In genomic region chr12:101815796-101816195, GRCm38 (mm10) we compare ENCODE assay signal across 22 mouse cellular contexts. TPM values are rescaled to one million over a fixed set of nuclear protein-coding genes. Genes with fewer than 3 reads are reported as not detected.
DNase-seq lines count a peak whose midpoint lies in the region; ATAC-seq and TF ChIP-seq lines count a peak whose summit lies in the region.
"Had no signal": no experiment of that assay in that cellular context is flagged by ENCODE, and none has a peak within 500 bp of the region (broad histone marks: within the 10 kb centered on the region; RNA-seq: fewer than 3 reads in every experiment).

No protein-coding gene starts in this region.

- H3K27me3 ChIP-seq in intestine, postnatal 0 days (replicated peaks; ENCODE audit: control insufficient read depth, insufficient read depth, low read length): 0 out of 2 replicates have a peak, but pooled peaks cover 4% of the 10 kb centered on the region
- no peaks in the 10 kb centered on the region for H3K27me3 ChIP-seq in intestine, embryonic 16.5 days (replicated peaks; ENCODE audit: control insufficient read depth, insufficient read depth, low read length)
- no peaks in the 10 kb centered on the region for H3K27me3 ChIP-seq in liver, adult 2 months (ENCODE audit: control insufficient read depth, insufficient read depth, low read length)
- peaks cover 14% of the 10 kb centered on the region; the same call in 1 of the 2 replicates for H3K27me3 ChIP-seq in liver, postnatal 0 days (ENCODE audit: insufficient read depth, low read length)
- H3K27me3 ChIP-seq: heart, embryonic 15.5 days had no signal

- TF ChIP-seq CTCF in intestine, postnatal 0 days (IDR thresholded peaks at IDR 0.05; ENCODE audit: low read depth): no peak
- TF ChIP-seq CTCF in liver, adult 2 months (IDR thresholded peaks at IDR 0.05; ENCODE audit: low read depth, low read length): no peak
- TF ChIP-seq CTCF in liver, postnatal 0 days (IDR thresholded peaks at IDR 0.05; ENCODE audit: low read depth): no peak

- H3K36me3 ChIP-seq in intestine, postnatal 0 days (ENCODE audit: control insufficient read depth, insufficient read depth): no peaks in the 10 kb centered on the region
- no peaks in the 10 kb centered on the region for H3K36me3 ChIP-seq in intestine, embryonic 16.5 days (ENCODE audit: control insufficient read depth, insufficient read depth, low read length)
- H3K36me3 ChIP-seq in liver, adult 2 months (ENCODE audit: control insufficient read depth, insufficient read depth, low read length): no peaks in the 10 kb centered on the region
- no peaks in the 10 kb centered on the region for H3K36me3 ChIP-seq in liver, postnatal 0 days (replicated peaks; ENCODE audit: insufficient read depth, low read length)
- H3K36me3 ChIP-seq: heart, embryonic 10.5 days; heart, embryonic 15.5 days; hindbrain, embryonic 12.5 days; hindbrain, embryonic 15.5 days had no signal

- intact Hi-C loops in heart, postnatal 14 days (cut with DNase I): no loop called here

- no peak overlapping the region for H3K4me3 ChIP-seq in intestine, postnatal 0 days (ENCODE audit: low read depth, low read length)
- H3K4me3 ChIP-seq in intestine, embryonic 16.5 days (ENCODE audit: low read length): no peak overlapping the region
- H3K4me3 ChIP-seq in liver, adult 2 months (ENCODE audit: insufficient read depth, low read depth, low read length): no peak overlapping the region
- H3K4me3 ChIP-seq in liver, postnatal 0 days (ENCODE audit: low read depth, low read length): no peak overlapping the region
- H3K4me3 ChIP-seq: heart, adult 2 months; heart, embryonic 10.5 days; hindbrain, embryonic 12.5 days; hindbrain, embryonic 15.5 days had no signal

- no peak overlapping the region for H3K9ac ChIP-seq in intestine, postnatal 0 days (ENCODE audit: low read depth, low read length)
- no peak overlapping the region for H3K9ac ChIP-seq in intestine, embryonic 16.5 days (ENCODE audit: low read depth, low read length)
- no peak overlapping the region for H3K9ac ChIP-seq in liver, adult 2 months (ENCODE audit: low read depth, low read length)
- H3K9ac ChIP-seq in liver, postnatal 0 days (replicated peaks): no peak overlapping the region
- H3K9ac ChIP-seq: forebrain, postnatal 0 days; heart, embryonic 15.5 days; hindbrain, embryonic 12.5 days; hindbrain, embryonic 15.5 days had no signal

- H3K27ac ChIP-seq in intestine, postnatal 0 days (ENCODE audit: low read depth, low read length): no peak overlapping the region
- H3K27ac ChIP-seq in intestine, embryonic 16.5 days (ENCODE audit: low read length): no peak overlapping the region
- no peak overlapping the region for H3K27ac ChIP-seq in liver, adult 2 months (replicated peaks; ENCODE audit: insufficient read depth, low read depth, low read length)
- no peak overlapping the region for H3K27ac ChIP-seq in liver, postnatal 0 days (ENCODE audit: low read depth)
- H3K27ac ChIP-seq: gastrocnemius, adult 2 months; heart, adult 2 months; heart, embryonic 10.5 days; heart, embryonic 15.5 days; hindbrain, embryonic 12.5 days; hindbrain, embryonic 15.5 days had no signal

- ATAC-seq in intestine, postnatal 0 days: 0 out of 2 replicates have a peak, but pooled peaks have one; percentile 23
- no peak for ATAC-seq in intestine, embryonic 16.5 days
- no peak for ATAC-seq in liver, postnatal 0 days
- ATAC-seq: activated CD4-positive, CD25-positive, alpha-beta regulatory T cell, adult 4 months; forebrain, embryonic 14.5 days; forebrain, postnatal 0 days had no signal

- TF ChIP-seq EP300 in liver, postnatal 0 days (IDR thresholded peaks at IDR 0.05; ENCODE audit: low read depth): no peak

- WGBS in intestine, postnatal 0 days: 70% methylated on average over 6 of the region's 6 CpGs
- WGBS in intestine, embryonic 16.5 days: 78% methylated on average over 6 of the region's 6 CpGs
- WGBS in liver, adult 2 months: 45% methylated on average over 6 of the region's 6 CpGs
- 65% methylated on average over 6 of the region's 6 CpGs for WGBS in liver, postnatal 0 days (ENCODE audit: insufficient replicate concordance)

- DNase-seq in heart, adult 11 months: peak; percentile 74
- DNase-seq in heart, postnatal 14 days: no peak
- DNase-seq in liver, adult 2 months (ENCODE audit: extremely low read depth, low read depth, low spot score): peak; percentile 77
- no peak for DNase-seq in liver, postnatal 0 days
- DNase-seq: adrenal gland, postnatal 10 days; adrenal gland, postnatal 36 days; cerebellum, adult 18-20 months; cerebellum, adult 9-10 months; cerebellum, postnatal 14 days; forebrain, postnatal 0 days; gastrocnemius, adult 2 months; gastrocnemius, postnatal 14 days; heart, adult 2 months had no signal

- no peak for TF ChIP-seq POLR2A in liver, adult 2 months (IDR thresholded peaks at IDR 0.05; ENCODE audit: extremely low read depth, insufficient read depth, low read length)

- H3K4me2 ChIP-seq in intestine, postnatal 0 days (replicated peaks; ENCODE audit: low read depth): no peak overlapping the region
- H3K4me2 ChIP-seq in intestine, embryonic 16.5 days (ENCODE audit: low read depth, low read length): no peak overlapping the region
- H3K4me2 ChIP-seq in liver, postnatal 0 days (ENCODE audit: low read depth, low read length): no peak overlapping the region
- H3K4me2 ChIP-seq: hindbrain, embryonic 12.5 days; hindbrain, embryonic 15.5 days had no signal

- no peaks in the 10 kb centered on the region for H3K79me2 ChIP-seq in liver, adult 2 months (ENCODE audit: control insufficient read depth, insufficient read depth, low read length)

- H3K4me1 ChIP-seq in intestine, postnatal 0 days (replicated peaks; ENCODE audit: control insufficient read depth, insufficient read depth, low read length): 0 out of 2 replicates have a peak, but pooled peaks cover 9% of the 10 kb centered on the region
- H3K4me1 ChIP-seq in intestine, embryonic 16.5 days (ENCODE audit: control insufficient read depth, insufficient read depth, low read length): peaks cover 7% of the 10 kb centered on the region
- H3K4me1 ChIP-seq in liver, adult 2 months (ENCODE audit: control insufficient read depth, insufficient read depth, low read length): peaks cover 2% of the 10 kb centered on the region
- peaks cover 9% of the 10 kb centered on the region; the same call in 1 of the 2 replicates for H3K4me1 ChIP-seq in liver, postnatal 0 days (ENCODE audit: insufficient read depth)

- H3K9me3 ChIP-seq in intestine, postnatal 0 days (ENCODE audit: control insufficient read depth): no peaks in the 10 kb centered on the region
- no peaks in the 10 kb centered on the region for H3K9me3 ChIP-seq in intestine, embryonic 16.5 days (ENCODE audit: control insufficient read depth, low read length)
- no peaks in the 10 kb centered on the region for H3K9me3 ChIP-seq in liver, postnatal 0 days (ENCODE audit: low read length)
- H3K9me3 ChIP-seq: heart, embryonic 10.5 days; heart, embryonic 15.5 days; hindbrain, embryonic 12.5 days; hindbrain, embryonic 15.5 days had no signal

RNA-seq across cellular contexts. Expression of gene Fbln5, which starts 3.1 kb away (rescaled TPM):
- 10 to 100 TPM; 31.6 to 38.1 TPM for total RNA-seq in heart, postnatal 14 days (2021)
- polyA plus RNA-seq in intestine, postnatal 0 days (2015; fragmentation: Nextera tagmentation; extraction: Ambion mirVana): 38.1 and 39.0 TPM in 2 replicates
- polyA plus RNA-seq in intestine, embryonic 16.5 days (2015; fragmentation: Nextera tagmentation; extraction: Ambion mirVana): 59.6 and 64.9 TPM in 2 replicates
- 3.6 and 4.6 TPM in 2 replicates for total RNA-seq in liver, adult 2 months (2014; rRNA removed)
- polyA plus RNA-seq in liver, adult 2 months (2012; rRNA removed): 4.8 and 6.3 TPM in 2 replicates
- 10.7 TPM in 2 replicates for polyA plus RNA-seq in liver, postnatal 0 days (2015; fragmentation: Nextera tagmentation; extraction: Ambion mirVana)
- total RNA-seq: hematopoietic stem cell, adult 5-6 weeks had no signal
- polyA plus RNA-seq: activated CD4-positive, CD25-positive, alpha-beta regulatory T cell, adult 4 months had no signal

Comparison
In these comparisons a context has a peak if more than half of its experiments do, and no peak if none do; other contexts are left out.
1. DNase-seq: peak in heart, adult 11 months (single experiment) and liver, adult 2 months (single experiment); none in heart, postnatal 14 days (0 of 2) and liver, postnatal 0 days (single experiment).